Mouse (Mus musculus): ENCODE data around the gene Stxbp4. TPM values are rescaled to one million over a fixed set of nuclear protein-coding genes. Genes with fewer than 3 reads are reported as not detected.

The Stxbp4 gene
- polyA plus RNA-seq, 1 experiment: 5.0 TPM

DNA sequence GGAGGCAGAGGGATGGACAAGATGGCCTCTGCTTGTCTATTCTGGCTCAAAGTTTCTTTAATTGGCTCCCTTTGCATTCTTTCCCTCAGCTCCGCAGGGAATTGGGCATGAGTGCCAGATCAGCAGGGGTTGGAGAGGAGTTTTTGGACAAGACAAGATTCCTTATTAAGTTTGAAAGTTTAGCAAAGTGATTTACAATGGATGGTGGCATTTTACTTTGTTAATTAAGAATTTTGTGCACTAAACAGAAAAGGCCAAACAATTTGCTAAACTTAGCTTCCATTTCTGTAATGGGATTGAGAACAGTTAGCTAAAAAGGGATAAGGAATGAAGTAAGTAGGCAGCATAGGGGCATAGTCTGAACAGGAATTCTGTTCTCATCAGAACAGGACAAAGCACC lies 142.9 kb downstream of the Stxbp4 start:
- 91% methylated on average over 1 of the region's 1 CpGs for WGBS
- TF ChIP-seq CTCF (conservative IDR thresholded peaks at IDR 0.05; ENCODE audit: insufficient read depth, insufficient read length, low read depth, low read length) (no peak), POLR2A (IDR thresholded peaks at IDR 0.05; ENCODE audit: low read depth, low read length) (no peak)
- Histone ChIP-seq H3K4me3 (ENCODE audit: insufficient read depth, low read depth, low read length) (no peak overlapping the region), H3K27me3 (replicated peaks; ENCODE audit: control insufficient read depth, insufficient read depth, low read length) (no peaks in the 10 kb centered on the region), H3K36me3 (ENCODE audit: control insufficient read depth, insufficient read depth, low read length) (no peaks in the 10 kb centered on the region), H3K4me1 (ENCODE audit: control insufficient read depth, insufficient read depth, low read length) (no peaks in the 10 kb centered on the region), H3K27ac (ENCODE audit: insufficient read depth, low read depth, low read length) (no peak overlapping the region)
- DNase-seq: no peak

GRCm38 (mm10) chr11:90492511-90492910 lies 145.4 kb downstream of the Stxbp4 start:
- DNase-seq: no peak

DNA sequence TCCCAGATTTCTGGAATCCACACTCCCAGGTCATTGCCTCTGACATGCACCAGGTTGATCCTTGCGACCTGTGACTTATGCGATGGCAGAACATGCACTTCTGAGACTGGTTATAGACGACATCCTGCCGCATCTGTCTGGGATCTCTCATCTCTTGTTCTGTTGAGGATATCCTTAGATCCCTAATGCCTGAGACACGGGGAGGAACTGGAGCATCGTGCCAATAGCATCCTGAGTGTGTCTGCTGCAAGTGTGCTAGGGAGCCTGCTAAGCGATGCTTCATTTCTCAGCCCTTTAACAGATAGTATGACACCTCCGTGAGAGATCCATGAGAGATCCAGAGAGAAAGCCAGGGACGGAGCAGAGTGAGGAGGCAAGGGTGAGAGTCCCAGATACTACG lies 148.7 kb downstream of the Stxbp4 start:
- no peaks in the 10 kb centered on the region for H3K4me1 ChIP-seq (ENCODE audit: control insufficient read depth, insufficient read depth, low read length)
- H3K36me3 ChIP-seq (ENCODE audit: control insufficient read depth, insufficient read depth, low read length): no peaks in the 10 kb centered on the region; the same call in 1 of the 2 replicates
- H3K4me3 ChIP-seq (ENCODE audit: insufficient read depth, low read depth, low read length): no peak overlapping the region
- 91% methylated on average over 10 of the region's 10 CpGs for WGBS
- no peaks in the 10 kb centered on the region for H3K27me3 ChIP-seq (replicated peaks; ENCODE audit: control insufficient read depth, insufficient read depth, low read length)
- no peak overlapping the region for H3K27ac ChIP-seq (ENCODE audit: insufficient read depth, low read depth, low read length)
- no peak for DNase-seq
- no peak for TF ChIP-seq POLR2A (IDR thresholded peaks at IDR 0.05; ENCODE audit: low read depth, low read length)
- no peak for TF ChIP-seq CTCF (conservative IDR thresholded peaks at IDR 0.05; ENCODE audit: insufficient read depth, insufficient read length, low read depth, low read length)

More at GRCm38 (mm10) chr11:90492511-90492910, 145.4 kb downstream of the Stxbp4 start:
- H3K27me3 ChIP-seq (replicated peaks; ENCODE audit: control insufficient read depth, insufficient read depth, low read length): no peaks in the 10 kb centered on the region
- H3K4me3 ChIP-seq (ENCODE audit: insufficient read depth, low read depth, low read length): no peak overlapping the region
- no peaks in the 10 kb centered on the region; the same call in 1 of the 2 replicates for H3K36me3 ChIP-seq (ENCODE audit: control insufficient read depth, insufficient read depth, low read length)
- WGBS: 96% methylated on average over 4 of the region's 4 CpGs
- no peak for TF ChIP-seq CTCF (conservative IDR thresholded peaks at IDR 0.05; ENCODE audit: insufficient read depth, insufficient read length, low read depth, low read length)
- no peak for TF ChIP-seq POLR2A (IDR thresholded peaks at IDR 0.05; ENCODE audit: low read depth, low read length)
- H3K27ac ChIP-seq (ENCODE audit: insufficient read depth, low read depth, low read length): no peak overlapping the region
- H3K4me1 ChIP-seq (ENCODE audit: control insufficient read depth, insufficient read depth, low read length): no peaks in the 10 kb centered on the region

GRCm38 (mm10) chr11:90487686-90488085 lies 150.2 kb downstream of the Stxbp4 start:
- TF ChIP-seq CTCF (conservative IDR thresholded peaks at IDR 0.05; ENCODE audit: insufficient read depth, insufficient read length, low read depth, low read length): no peak
- no peak for TF ChIP-seq POLR2A (IDR thresholded peaks at IDR 0.05; ENCODE audit: low read depth, low read length)
- Histone ChIP-seq H3K36me3 (ENCODE audit: control insufficient read depth, insufficient read depth, low read length) (no peaks in the 10 kb centered on the region; the same call in 1 of the 2 replicates), H3K27me3 (replicated peaks; ENCODE audit: control insufficient read depth, insufficient read depth, low read length) (no peaks in the 10 kb centered on the region), H3K27ac (ENCODE audit: insufficient read depth, low read depth, low read length) (no peak overlapping the region), H3K4me1 (ENCODE audit: control insufficient read depth, insufficient read depth, low read length) (no peaks in the 10 kb centered on the region), H3K4me3 (ENCODE audit: insufficient read depth, low read depth, low read length) (no peak overlapping the region)
- WGBS: 98% methylated on average over 8 of the region's 8 CpGs
- no peak for DNase-seq

DNA sequence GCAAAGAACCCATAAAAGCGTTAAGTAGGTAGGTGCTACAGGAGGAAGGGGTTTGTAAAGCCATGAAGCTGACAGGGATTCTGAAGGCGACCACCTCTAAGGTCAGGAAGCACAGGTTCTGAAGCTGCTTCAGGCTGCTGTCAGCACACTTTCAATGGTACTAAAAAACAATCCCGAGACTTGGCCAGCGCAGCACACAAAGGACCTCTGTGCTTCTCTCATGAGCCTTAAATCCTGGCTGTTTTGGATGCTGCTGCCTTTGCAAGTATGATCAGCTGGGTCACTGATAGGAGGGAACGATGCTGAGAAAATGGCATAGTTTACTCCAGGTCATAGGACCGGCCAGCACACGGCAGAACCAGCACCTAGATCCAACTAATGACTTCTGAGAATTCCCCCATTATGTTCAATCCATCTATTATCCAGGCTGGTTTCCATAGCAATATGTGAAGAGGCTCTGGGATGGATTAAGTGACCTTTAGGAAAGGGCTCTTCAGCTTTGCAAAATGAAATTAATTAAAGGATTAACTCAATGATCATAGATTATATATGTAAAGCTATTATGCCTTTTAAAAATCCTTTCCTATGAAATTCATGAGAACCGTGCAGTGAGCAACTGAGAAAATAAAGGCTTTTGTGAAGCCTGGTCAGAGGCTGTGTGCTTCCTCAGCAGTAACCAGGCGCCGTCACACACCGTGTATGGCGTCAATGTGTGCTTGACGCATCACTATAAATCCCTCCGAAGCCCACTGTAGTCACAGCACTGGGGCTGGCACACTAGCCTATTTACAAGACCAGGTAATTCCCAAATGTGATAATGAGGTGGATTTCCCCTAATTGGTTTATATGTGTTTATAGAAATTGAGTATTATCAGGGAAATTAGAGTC lies 152.9 kb downstream of the Stxbp4 start:
- Histone ChIP-seq H3K4me1 (ENCODE audit: control insufficient read depth, insufficient read depth, low read length) (no peaks in the 10 kb centered on the region), H3K36me3 (ENCODE audit: control insufficient read depth, insufficient read depth, low read length) (no peaks in the 10 kb centered on the region; the same call in 1 of the 2 replicates), H3K27me3 (replicated peaks; ENCODE audit: control insufficient read depth, insufficient read depth, low read length) (no peaks in the 10 kb centered on the region), H3K4me3 (ENCODE audit: insufficient read depth, low read depth, low read length) (no peak overlapping the region), H3K27ac (ENCODE audit: insufficient read depth, low read depth, low read length) (no peak overlapping the region)
- WGBS: 92% methylated on average over 14 of the region's 14 CpGs
- TF ChIP-seq POLR2A (IDR thresholded peaks at IDR 0.05; ENCODE audit: low read depth, low read length) (no peak), CTCF (conservative IDR thresholded peaks at IDR 0.05; ENCODE audit: insufficient read depth, insufficient read length, low read depth, low read length) (no peak)
- DNase-seq: no peak

GRCm38 (mm10) chr11:90483766-90484165 lies 154.1 kb downstream of the Stxbp4 start:
- TF ChIP-seq POLR2A (IDR thresholded peaks at IDR 0.05; ENCODE audit: low read depth, low read length): no peak
- no peak for TF ChIP-seq CTCF (conservative IDR thresholded peaks at IDR 0.05; ENCODE audit: insufficient read depth, insufficient read length, low read depth, low read length)
- DNase-seq: no peak
- 97% methylated on average over 3 of the region's 3 CpGs for WGBS

DNA sequence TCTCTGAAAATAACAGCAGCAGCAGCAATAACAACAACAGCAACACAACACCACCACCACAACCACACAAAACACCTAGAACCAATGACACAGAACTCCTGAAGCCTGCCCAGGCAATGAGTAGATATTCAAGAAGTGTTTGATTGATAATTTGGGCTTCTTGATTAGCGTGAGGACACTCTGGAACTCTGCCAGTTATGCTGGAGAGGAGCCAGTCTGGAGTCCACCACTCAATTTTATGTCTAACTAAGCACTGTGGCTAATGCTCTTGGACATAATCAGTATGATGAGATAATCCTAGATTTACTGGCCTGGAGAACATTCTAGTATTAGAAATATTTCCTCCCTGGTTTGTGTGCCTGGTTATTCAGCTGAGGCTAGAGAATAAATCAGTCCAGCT lies 156.1 kb downstream of the Stxbp4 start:
- no peaks in the 10 kb centered on the region for H3K27me3 ChIP-seq (replicated peaks; ENCODE audit: control insufficient read depth, insufficient read depth, low read length)
- DNase-seq: no peak
- H3K4me1 ChIP-seq (ENCODE audit: control insufficient read depth, insufficient read depth, low read length): no peaks in the 10 kb centered on the region
- 46% methylated on average over 1 of the region's 1 CpGs for WGBS
- TF ChIP-seq POLR2A (IDR thresholded peaks at IDR 0.05; ENCODE audit: low read depth, low read length): no peak
- no peak for TF ChIP-seq CTCF (conservative IDR thresholded peaks at IDR 0.05; ENCODE audit: insufficient read depth, insufficient read length, low read depth, low read length)
- H3K36me3 ChIP-seq (ENCODE audit: control insufficient read depth, insufficient read depth, low read length): no peaks in the 10 kb centered on the region
- no peak overlapping the region for H3K4me3 ChIP-seq (ENCODE audit: insufficient read depth, low read depth, low read length)
- no peak overlapping the region for H3K27ac ChIP-seq (ENCODE audit: insufficient read depth, low read depth, low read length)

More at GRCm38 (mm10) chr11:90483766-90484165, 154.1 kb downstream of the Stxbp4 start:
- Histone ChIP-seq H3K27me3 (replicated peaks; ENCODE audit: control insufficient read depth, insufficient read depth, low read length) (no peaks in the 10 kb centered on the region), H3K27ac (ENCODE audit: insufficient read depth, low read depth, low read length) (no peak overlapping the region), H3K4me3 (ENCODE audit: insufficient read depth, low read depth, low read length) (no peak overlapping the region), H3K4me1 (ENCODE audit: control insufficient read depth, insufficient read depth, low read length) (no peaks in the 10 kb centered on the region), H3K36me3 (ENCODE audit: control insufficient read depth, insufficient read depth, low read length) (no peaks in the 10 kb centered on the region; the same call in 1 of the 2 replicates)

All from kidney, adult 2 months (tissue).